Mouse (Mus musculus): ENCODE data around the gene Plekha7. TPM values are rescaled to one million over a fixed set of nuclear protein-coding genes. Genes with fewer than 3 reads are reported as not detected.

Plekha7 gene
- total RNA-seq, 2 experiments from 2014 or later: 0.95 to 2.3 TPM

- intact Hi-C loops (cut with DNase I; ENCODE audit: low total_unique reads): no loop called here
- no peak for DNase-seq
These were observed 49.6 kb downstream of the Plekha7 start for GRCm38 (mm10) chr7:116258464-116259185.

DNA sequence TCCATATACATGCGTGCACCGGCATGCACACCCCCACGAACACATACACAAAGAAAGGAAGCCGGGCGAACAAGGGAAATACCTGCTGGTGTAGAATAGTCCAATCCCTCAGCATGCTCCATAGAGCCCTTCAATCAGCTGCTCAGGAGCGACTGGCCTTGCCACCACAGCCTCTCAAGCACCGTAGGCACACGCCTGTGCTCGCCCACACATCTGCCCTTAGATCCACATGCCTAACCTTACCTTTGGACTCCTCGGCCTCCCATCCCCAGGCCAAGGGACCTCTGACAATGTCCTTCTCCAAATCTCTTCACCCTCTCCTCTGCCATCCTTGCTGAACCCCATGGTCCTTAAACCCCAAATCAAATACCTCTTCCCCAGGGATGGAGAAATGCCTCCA, 50.2 kb downstream of the Plekha7 start:
- no peak for DNase-seq
- intact Hi-C loops (cut with DNase I; ENCODE audit: low total_unique reads): no loop called here

DNA sequence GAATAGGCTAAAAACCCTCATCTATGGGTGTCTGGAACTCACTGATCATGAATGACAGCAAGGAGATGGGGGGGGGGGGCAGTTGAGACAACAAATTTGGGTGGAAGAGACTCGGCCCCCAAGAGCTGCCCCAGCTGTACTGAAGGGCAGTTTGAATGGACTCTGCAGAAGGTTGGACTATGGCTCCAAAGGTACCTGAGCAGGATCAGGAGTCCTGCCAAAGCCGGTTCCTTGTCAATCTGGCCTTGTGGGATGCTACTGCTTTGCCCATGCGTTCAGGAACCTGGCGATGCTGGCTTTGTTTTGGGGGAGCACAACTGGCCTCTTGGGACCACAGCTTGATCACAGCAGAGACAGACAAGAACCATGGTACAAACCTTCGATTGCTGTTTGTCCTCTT, 52.5 kb downstream of the Plekha7 start:
- intact Hi-C loops (cut with DNase I; ENCODE audit: low total_unique reads): no loop called here
- DNase-seq: no peak

- no peak for DNase-seq
- intact Hi-C loops (cut with DNase I; ENCODE audit: low total_unique reads): no loop called here
These were observed 53.5 kb downstream of the Plekha7 start for GRCm38 (mm10) chr7:116254660-116255059.

DNA sequence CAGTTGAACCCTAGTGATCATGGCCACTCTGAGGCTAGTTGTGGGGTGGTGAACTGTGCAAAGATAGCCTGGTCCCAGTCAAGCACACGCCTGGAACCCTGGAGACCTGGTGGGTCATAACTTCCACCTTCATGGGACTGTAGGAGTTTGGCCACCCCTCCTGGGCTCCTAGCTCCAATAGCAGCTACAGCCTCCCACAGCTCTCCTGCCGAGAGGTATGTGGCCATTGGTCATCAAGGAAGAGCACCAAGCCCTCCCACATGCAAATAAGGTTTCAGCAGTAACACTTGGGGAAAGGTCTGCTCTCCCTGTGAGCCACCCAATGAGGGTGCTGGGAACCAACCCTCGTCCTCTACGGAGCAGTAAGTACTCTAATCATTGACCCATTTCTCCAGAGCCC, 55.7 kb downstream of the Plekha7 start:
- intact Hi-C loops (cut with DNase I; ENCODE audit: low total_unique reads): no loop called here
- no peak for DNase-seq

GRCm38 (mm10) chr7:116251516-116251915, 56.7 kb downstream of the Plekha7 start:
- intact Hi-C loops (cut with DNase I; ENCODE audit: low total_unique reads): no loop called here
- DNase-seq: no peak

DNA sequence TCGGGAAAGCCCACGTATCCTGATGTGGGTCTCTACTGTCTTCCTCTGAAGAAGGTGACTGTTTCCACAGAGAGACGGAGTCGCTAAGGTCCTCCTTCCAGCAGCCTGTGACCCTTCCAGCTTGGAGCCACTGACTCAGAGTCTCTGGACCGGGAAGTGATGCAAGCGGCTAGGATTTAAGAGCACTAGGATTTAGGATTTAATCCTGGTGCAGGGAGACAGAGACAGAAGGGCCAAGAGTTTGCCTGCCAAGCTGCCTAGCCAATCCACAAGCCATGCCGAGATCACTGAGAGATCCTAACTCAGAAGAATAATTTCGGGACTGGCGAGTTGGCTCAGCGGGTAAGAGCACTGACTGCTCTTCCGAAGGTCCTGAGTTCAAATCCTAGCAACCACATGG, 59.6 kb downstream of the Plekha7 start:
- no peak for DNase-seq
- intact Hi-C loops (cut with DNase I; ENCODE audit: low total_unique reads): loop anchor here (5.0 to 10.0 kb wide), 3 partner anchors 59 to 356 kb away; partner anchors contain the start of gene Plekha7

DNA sequence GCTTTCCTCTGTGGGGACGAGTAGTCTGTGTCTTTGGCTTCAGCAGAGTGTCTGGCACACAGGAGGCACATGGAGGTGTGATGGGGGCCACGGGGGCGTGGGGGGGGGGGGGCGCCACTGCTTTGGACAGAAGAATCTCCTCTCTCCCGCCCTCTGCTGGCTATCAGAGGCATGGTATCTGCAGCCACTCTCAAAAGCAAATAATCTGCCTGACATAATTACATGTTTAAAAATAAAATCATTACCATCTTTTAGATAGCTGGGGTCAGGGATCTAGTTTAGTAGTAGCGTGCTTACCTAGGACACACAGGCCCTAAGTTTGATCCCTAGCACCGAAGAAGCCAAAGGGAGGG, 60.8 kb downstream of the Plekha7 start:
- intact Hi-C loops (cut with DNase I; ENCODE audit: low total_unique reads): loop anchor here (5.0 to 10.0 kb wide), 3 partner anchors 60 to 357 kb away; partner anchors contain the start of gene Plekha7
- DNase-seq: no peak

GRCm38 (mm10) chr7:116246696-116247376, 61.3 kb downstream of the Plekha7 start:
- no peak for DNase-seq
- intact Hi-C loops (cut with DNase I; ENCODE audit: low total_unique reads): loop anchor here (5.0 to 10.0 kb wide), 3 partner anchors 60 to 358 kb away; partner anchors contain the start of gene Plekha7

- intact Hi-C loops (cut with DNase I; ENCODE audit: low total_unique reads): loop anchor here (2.0 to 10.0 kb wide), 4 partner anchors 61 to 359 kb away; partner anchors contain the start of gene Plekha7
These were observed 62.1 kb downstream of the Plekha7 start for GRCm38 (mm10) chr7:116245815-116246695.

DNA sequence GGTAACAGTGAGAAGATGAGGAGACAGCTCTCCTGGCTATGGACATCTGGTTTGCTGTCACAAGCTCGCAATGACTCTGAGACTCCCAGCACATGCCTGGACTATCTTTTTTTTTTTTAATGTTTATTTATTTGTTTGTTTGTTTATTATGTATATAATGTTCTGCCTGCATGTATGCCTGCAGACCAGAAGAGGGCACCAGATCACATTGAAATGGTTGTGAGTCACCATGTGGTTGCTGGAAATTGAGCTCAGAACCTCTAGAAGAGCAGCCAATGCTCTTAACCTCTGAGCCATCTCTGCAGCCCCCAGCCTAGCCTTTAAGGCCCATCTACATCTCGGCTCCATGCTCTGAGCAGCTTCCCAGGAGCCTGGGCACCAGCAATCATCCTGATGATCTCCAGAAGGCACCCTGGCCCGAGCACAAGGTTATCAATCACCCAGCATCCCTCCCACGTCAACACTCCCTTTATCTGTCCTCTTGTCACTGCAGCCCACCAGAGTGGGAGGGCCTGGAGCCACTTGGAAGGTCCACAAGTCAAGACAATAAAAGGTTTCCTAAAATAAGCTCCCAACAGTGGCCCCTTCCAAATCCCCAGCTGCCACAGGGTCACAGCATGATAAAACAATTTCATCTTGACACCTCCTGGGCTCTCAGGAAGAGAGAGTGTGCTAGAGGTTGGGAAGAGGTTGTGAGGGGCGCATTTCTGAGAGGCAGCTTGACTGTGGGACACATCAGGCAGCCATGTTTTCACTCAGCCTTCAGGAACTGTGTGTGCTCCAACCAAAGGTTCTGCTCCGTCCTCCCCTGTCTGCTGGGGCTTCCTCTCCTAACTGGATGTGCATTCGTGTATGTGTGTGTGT, 63.6 kb downstream of the Plekha7 start:
- DNase-seq: no peak
- intact Hi-C loops (cut with DNase I; ENCODE audit: low total_unique reads): loop anchor here (2.0 to 10.0 kb wide), 4 partner anchors 63 to 360 kb away; partner anchors contain the start of gene Plekha7

More at GRCm38 (mm10) chr7:116245815-116246695, 62.1 kb downstream of the Plekha7 start:
- no peak for DNase-seq

GRCm38 (mm10) chr7:116242810-116243209, 65.4 kb downstream of the Plekha7 start:
- intact Hi-C loops (cut with DNase I; ENCODE audit: low total_unique reads): loop anchor here (10.0 kb wide), 1 partner anchor 362 kb away; no protein-coding TSS in a partner anchor
- no peak for DNase-seq

- DNase-seq: no peak
- intact Hi-C loops (cut with DNase I; ENCODE audit: low total_unique reads): loop anchor here (10.0 kb wide), 1 partner anchor 363 kb away; no protein-coding TSS in a partner anchor
These were observed 66.6 kb downstream of the Plekha7 start for GRCm38 (mm10) chr7:116241601-116242000.

DNA sequence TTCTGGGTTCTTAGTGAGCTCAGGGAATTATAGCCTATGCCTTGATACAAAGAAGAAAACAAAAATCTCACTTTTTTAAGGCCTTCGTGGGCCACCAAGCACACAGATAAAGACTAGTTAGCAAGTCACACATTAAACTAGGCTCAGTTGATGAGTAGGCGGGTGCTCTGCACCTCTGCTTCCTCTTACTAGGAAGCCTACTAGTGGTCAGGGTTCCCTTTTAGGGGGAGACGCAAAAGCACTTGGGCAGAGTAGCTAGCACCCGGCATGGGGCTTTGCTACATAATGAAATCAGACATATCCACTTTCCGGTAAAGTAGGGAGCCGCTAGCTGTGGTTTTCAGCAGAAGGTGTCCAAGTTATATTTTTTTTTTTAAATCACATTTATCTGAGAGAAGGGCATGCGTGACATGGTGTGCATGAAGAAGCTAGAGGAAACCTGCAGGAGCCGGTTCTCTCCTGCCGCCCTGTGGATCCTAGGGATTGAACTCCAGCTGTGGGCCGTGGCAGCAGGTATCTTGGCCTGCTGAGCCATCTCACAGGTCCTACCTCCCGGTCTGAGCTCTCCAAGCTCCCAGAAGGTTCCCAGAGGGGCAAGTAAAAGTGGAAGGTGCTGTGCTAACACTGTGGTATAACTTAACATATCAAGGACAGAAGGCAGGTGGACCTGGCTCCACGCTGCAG, 67.2 kb downstream of the Plekha7 start:
- intact Hi-C loops (cut with DNase I; ENCODE audit: low total_unique reads): loop anchor here (10.0 kb wide), 1 partner anchor 364 kb away; no protein-coding TSS in a partner anchor
- DNase-seq: no peak

DNA sequence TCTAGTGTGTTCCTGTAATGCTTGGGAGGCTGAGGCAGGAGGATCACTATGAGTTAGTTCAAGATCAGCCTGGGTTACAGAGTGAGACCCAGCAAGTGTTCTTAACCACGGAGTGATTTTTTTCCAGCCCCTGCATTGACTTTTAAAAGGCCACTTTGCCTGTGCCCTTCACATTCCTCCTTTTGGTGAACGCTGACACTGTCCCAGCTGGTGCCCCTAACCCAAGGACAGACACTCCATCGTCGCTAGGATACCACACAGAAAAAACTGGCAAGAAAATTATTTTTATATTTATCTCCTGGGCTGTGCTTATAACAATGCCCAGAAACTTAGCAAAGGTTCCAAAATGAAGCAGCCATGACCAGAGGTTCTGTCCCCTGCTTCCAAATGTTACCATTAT, 67.8 kb downstream of the Plekha7 start:
- intact Hi-C loops (cut with DNase I; ENCODE audit: low total_unique reads): loop anchor here (10.0 kb wide), 1 partner anchor 364 kb away; no protein-coding TSS in a partner anchor
- no peak for DNase-seq

- DNase-seq: no peak
- intact Hi-C loops (cut with DNase I; ENCODE audit: low total_unique reads): no loop called here
These were observed 69.9 kb downstream of the Plekha7 start for GRCm38 (mm10) chr7:116238320-116238719.

GRCm38 (mm10) chr7:116237157-116237981, 70.8 kb downstream of the Plekha7 start:
- intact Hi-C loops (cut with DNase I; ENCODE audit: low total_unique reads): no loop called here
- no peak for DNase-seq
